Mouse (Mus musculus): ENCODE data around the gene Inca1. TPM values are rescaled to one million over a fixed set of nuclear protein-coding genes. Genes with fewer than 3 reads are reported as not detected.

The Inca1 gene
- total and polyA plus RNA-seq, 3 experiments: 0.35 to 2.2 TPM; not detected in 1

- no peak for DNase-seq (ENCODE audit: low read depth, low spot score)
- H3K36me3 ChIP-seq (ENCODE audit: control insufficient read depth in 1 of 2, insufficient read depth in 2 of 2, low read length in 2 of 2): peaks cover 0 to 2% of the 10 kb centered on the region in 2 experiments; a peak in 1 of 4 replicates
- TF ChIP-seq BHLHE40 (IDR thresholded peaks at IDR 0.05; ENCODE audit: borderline replicate concordance, low read depth, low read length) (no peak), KAT2A (conservative IDR thresholded peaks at IDR 0.05; ENCODE audit: low read depth, low read length) (no peak), EP300 (IDR thresholded peaks at IDR 0.05; ENCODE audit: low read depth in 1 of 2, low read length in 2 of 2) (no peak), ELF1 (IDR thresholded peaks at IDR 0.05; ENCODE audit: low read depth, low read length) (no peak), HCFC1 (IDR thresholded peaks at IDR 0.05; ENCODE audit: low read depth, low read length) (no peak), RCOR1 (IDR thresholded peaks at IDR 0.05; ENCODE audit: low read depth, low read length) (no peak), TAL1 (IDR thresholded peaks at IDR 0.05; ENCODE audit: low read length) (no peak), MAFK (IDR thresholded peaks at IDR 0.05; ENCODE audit: borderline replicate concordance, low read depth, low read length) (no peak), MAX (IDR thresholded peaks at IDR 0.05; ENCODE audit: low read length) (no peak), MYC (IDR thresholded peaks at IDR 0.05; ENCODE audit: low read depth, low read length) (no peak), MEF2A (IDR thresholded peaks at IDR 0.05; ENCODE audit: extremely low read depth, insufficient replicate concordance, low read depth, low read length, poor library complexity, severe bottlenecking) (no peak), CHD1 (IDR thresholded peaks at IDR 0.05; ENCODE audit: low read depth, low read length) (no peak), JUND (IDR thresholded peaks at IDR 0.05; ENCODE audit: low read depth, low read length) (no peak), ZC3H11A (IDR thresholded peaks at IDR 0.05; ENCODE audit: low read depth, low read length) (no peak), CHD2 (IDR thresholded peaks at IDR 0.05; ENCODE audit: low read length) (no peak), NRF1 (IDR thresholded peaks at IDR 0.05; ENCODE audit: insufficient read depth, low read depth, low read length, poor library complexity, severe bottlenecking) (no peak), GABPA (IDR thresholded peaks at IDR 0.05; ENCODE audit: low read depth, low read length) (no peak), MXI1 (IDR thresholded peaks at IDR 0.05; ENCODE audit: low read depth, low read length) (no peak), POLR2AphosphoS2 (IDR thresholded peaks at IDR 0.05; ENCODE audit: low read length) (no peak)
- no peak overlapping the region for H3K27ac ChIP-seq (ENCODE audit: control insufficient read depth, low read depth, low read length)
- H3K4me1 ChIP-seq (ENCODE audit: control insufficient read depth in 1 of 2, insufficient read depth in 2 of 2, low read length in 2 of 2): no peaks in the 10 kb centered on the region; a peak in 1 of 4 replicates
- no peak overlapping the region for H3K9ac ChIP-seq (ENCODE audit: control insufficient read depth, low read depth, low read length, poor library complexity, severe bottlenecking)
- no peaks in the 10 kb centered on the region for H3K79me2 ChIP-seq (ENCODE audit: control insufficient read depth, insufficient read depth, low read length, poor library complexity)
- no peaks in the 10 kb centered on the region for H3K9me3 ChIP-seq (replicated peaks; ENCODE audit: insufficient read depth, low read length)
- peaks cover 19% of the 10 kb centered on the region in 2 experiments for H3K27me3 ChIP-seq (ENCODE audit: control insufficient read depth in 1 of 2, insufficient read depth in 2 of 2, low read length in 2 of 2)
- no peak overlapping the region for H3K4me3 ChIP-seq (ENCODE audit: control insufficient read depth in 1 of 2, insufficient read depth in 1 of 2, low read depth in 2 of 2, low read length in 2 of 2)
Observed at GRCm38 (mm10) chr11:70747876-70748545, 48.1 kb upstream of the Inca1 start.

GRCm38 (mm10) chr11:70745636-70746035, 45.7 kb upstream of the Inca1 start:
- DNase-seq (ENCODE audit: low read depth, low spot score): no peak
- Histone ChIP-seq H3K79me2 (ENCODE audit: control insufficient read depth, insufficient read depth, low read length, poor library complexity) (no peaks in the 10 kb centered on the region), H3K9ac (ENCODE audit: control insufficient read depth, low read depth, low read length, poor library complexity, severe bottlenecking) (no peak overlapping the region)

More at GRCm38 (mm10) chr11:70745636-70746035, 45.7 kb upstream of the Inca1 start:
- H3K9me3 ChIP-seq (replicated peaks; ENCODE audit: insufficient read depth, low read length): no peaks in the 10 kb centered on the region
- no peak overlapping the region for H3K4me3 ChIP-seq (ENCODE audit: control insufficient read depth in 1 of 2, insufficient read depth in 1 of 2, low read depth in 2 of 2, low read length in 2 of 2)
- no peaks in the 10 kb centered on the region for H3K4me1 ChIP-seq (ENCODE audit: control insufficient read depth in 1 of 2, insufficient read depth in 2 of 2, low read length in 2 of 2)
- peaks cover 21 to 26% of the 10 kb centered on the region in 2 experiments for H3K27me3 ChIP-seq (ENCODE audit: control insufficient read depth in 1 of 2, insufficient read depth in 2 of 2, low read length in 2 of 2)
- no peaks in the 10 kb centered on the region for H3K36me3 ChIP-seq (ENCODE audit: control insufficient read depth in 1 of 2, insufficient read depth in 2 of 2, low read length in 2 of 2)
- H3K27ac ChIP-seq (ENCODE audit: control insufficient read depth, low read depth, low read length): no peak overlapping the region
- TF ChIP-seq ZC3H11A (IDR thresholded peaks at IDR 0.05; ENCODE audit: low read depth, low read length) (no peak), ETS1 (IDR thresholded peaks at IDR 0.05; ENCODE audit: low read depth, low read length) (no peak)

All from MEL (cell line).